Mouse (Mus musculus): ENCODE results near the gene Phactr1.

GRCm38 (mm10) chr13:43171020-43171710 lies 490.7 kb downstream of the Phactr1 start, which contains the start of gene Tbc1d7:
- TF ChIP-seq GATA1 (IDR thresholded peaks at IDR 0.05; ENCODE audit: low read length) (no peak), TAL1 (IDR thresholded peaks at IDR 0.05; ENCODE audit: low read length) (no peak)

Data from erythroblast, embryonic 14.5 days (primary cell).